Mouse (Mus musculus) embryonic fibroblast, embryonic 13.5 days (primary cell): ENCODE measurements around the gene Hip1. TPM values are rescaled to one million over a fixed set of nuclear protein-coding genes. Genes with fewer than 3 reads are reported as not detected.
A peak's percentile ranks its signal among the peaks of the same experiment; 100 is the strongest.
"Not testable (repeated sequence)": the region's sequence is repeated elsewhere in the genome, so short reads cannot be mapped to it uniquely, and the experiment has no call there.

Experiments
- H3K27ac ChIP-seq: 2 replicates; pipeline ENCODE4 v1.5.1; 2012; ENCODE audit warnings: low read length, control low read depth, inconsistent platforms; ENCODE audit not compliant: insufficient read depth
- H3K4me1 ChIP-seq: 2 replicates; pipeline ENCODE4 v1.6.1; 2011; ENCODE audit warnings: low read length; ENCODE audit not compliant: control insufficient read depth, insufficient read depth
- H3K4me3 ChIP-seq: 2 replicates; pipeline ENCODE4 v1.5.1; 2011; ENCODE audit warnings: mild to moderate bottlenecking, control low read depth, low read length; ENCODE audit not compliant: insufficient read depth
- CTCF ChIP-seq: IDR thresholded peaks from 2 replicates; pipeline ENCODE4 v1.5.1; 2011; ENCODE audit warnings: mild to moderate bottlenecking, control low read depth, low read length, moderate library complexity, borderline replicate concordance; ENCODE audit not compliant: insufficient read depth
- POLR2A ChIP-seq: IDR thresholded peaks from 2 replicates; pipeline ENCODE4 v1.6.1; 2011; ENCODE audit warnings: low read depth, mild to moderate bottlenecking, control low read depth, low read length, moderate library complexity
- polyA plus RNA-seq: library from polyadenylated mRNA; stranded (reverse); fragments of >200 nt; gene quantifications from 2 replicates; pipeline ENCODE4 v1.2.4, GENCODE M21; 2011; ENCODE audit warnings: low read depth; ENCODE audit not compliant: missing spikeins, insufficient read length

Hip1 gene
- polyA plus RNA-seq, 1 experiment = 44.2 TPM

DNA sequence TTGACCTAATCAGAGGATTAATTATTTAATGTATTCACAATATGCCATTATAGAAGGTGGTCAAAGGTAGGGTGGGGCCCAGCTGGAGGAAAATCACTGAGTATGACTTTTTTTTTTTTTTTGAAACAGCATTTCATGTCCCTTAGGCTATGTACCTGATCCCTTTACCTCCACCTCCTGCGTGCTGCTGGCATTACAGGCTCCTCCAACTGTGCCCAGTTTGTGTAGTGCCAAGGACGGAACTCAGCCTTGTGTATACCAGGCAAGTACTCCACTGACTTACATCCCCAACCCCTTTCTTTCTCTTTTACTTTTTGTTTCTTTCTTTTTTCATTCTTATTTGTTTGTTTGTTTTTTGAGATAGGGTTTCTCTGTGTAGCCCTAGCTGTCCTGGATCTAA is 48.4 kb downstream of the Hip1 start:
- Histone ChIP-seq H3K4me1 (no peaks in the 10 kb centered on the region), H3K27ac (no peak overlapping the region), H3K4me3 (no peak overlapping the region)
- TF ChIP-seq CTCF = no peak

DNA sequence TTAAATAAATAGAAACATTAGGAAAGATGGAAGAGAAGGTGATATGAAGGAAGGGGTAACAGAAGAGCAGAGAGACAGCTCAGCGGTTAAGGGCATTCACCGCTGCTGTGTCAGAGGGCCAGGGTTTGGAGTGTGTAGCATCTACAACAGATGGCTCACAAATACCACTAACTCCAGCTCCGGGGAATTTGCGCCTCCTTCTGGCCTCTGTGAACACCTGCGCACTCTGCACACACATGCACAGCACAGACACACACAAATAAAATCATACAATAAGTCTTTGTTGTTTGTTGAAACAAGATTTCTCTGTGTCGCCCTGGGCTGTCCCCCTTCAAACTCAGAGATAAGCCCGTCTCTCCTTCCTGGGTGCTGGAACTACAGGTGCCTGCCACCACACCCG is 49.4 kb downstream of the Hip1 start:
- TF ChIP-seq POLR2A = no peak
- no peak for TF ChIP-seq CTCF
- Histone ChIP-seq H3K4me1 (no peaks in the 10 kb centered on the region), H3K4me3 (no peak overlapping the region), H3K27ac (no peak overlapping the region)

DNA sequence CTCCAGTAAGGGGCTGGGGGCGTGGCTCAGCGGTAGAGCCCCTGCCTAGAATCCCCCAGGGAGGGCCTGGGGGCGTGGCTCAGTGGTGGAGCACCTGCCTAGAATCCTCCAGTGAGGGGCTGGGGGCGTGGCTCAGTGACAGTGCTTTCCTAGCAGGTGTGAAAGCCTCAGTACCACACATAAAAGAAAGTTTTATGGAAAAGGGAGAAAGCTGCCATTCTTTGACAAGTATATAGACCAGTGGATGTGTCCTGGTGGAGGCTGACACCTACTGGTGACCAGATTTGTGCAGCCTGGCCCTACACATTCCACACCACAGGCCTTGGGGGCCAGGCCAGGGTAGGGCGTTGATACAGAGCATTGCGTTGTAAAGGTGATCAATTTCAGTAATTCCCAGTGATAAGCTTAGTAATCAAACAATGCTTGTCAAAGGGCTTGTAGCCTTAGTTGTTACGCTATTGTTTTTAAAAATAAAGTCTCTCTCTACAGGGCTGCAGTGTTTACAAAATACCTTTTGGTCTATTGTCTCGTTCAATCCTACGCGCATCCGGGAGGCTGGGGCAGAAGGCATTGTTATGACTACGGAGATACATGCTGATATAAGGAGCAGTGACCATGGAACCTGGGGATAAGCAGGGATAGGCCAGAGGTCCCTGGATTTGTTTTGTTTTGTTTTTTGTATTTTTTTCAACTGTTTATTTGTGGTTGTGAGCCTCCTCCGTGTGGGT is 50.6 kb downstream of the Hip1 start:
- H3K4me1 ChIP-seq = no peaks in the 10 kb centered on the region
- no peak overlapping the region for H3K27ac ChIP-seq
- TF ChIP-seq CTCF (peak; percentile 53; the same call in 1 of the 2 replicates), POLR2A (no peak)
- no peak overlapping the region for H3K4me3 ChIP-seq

DNA sequence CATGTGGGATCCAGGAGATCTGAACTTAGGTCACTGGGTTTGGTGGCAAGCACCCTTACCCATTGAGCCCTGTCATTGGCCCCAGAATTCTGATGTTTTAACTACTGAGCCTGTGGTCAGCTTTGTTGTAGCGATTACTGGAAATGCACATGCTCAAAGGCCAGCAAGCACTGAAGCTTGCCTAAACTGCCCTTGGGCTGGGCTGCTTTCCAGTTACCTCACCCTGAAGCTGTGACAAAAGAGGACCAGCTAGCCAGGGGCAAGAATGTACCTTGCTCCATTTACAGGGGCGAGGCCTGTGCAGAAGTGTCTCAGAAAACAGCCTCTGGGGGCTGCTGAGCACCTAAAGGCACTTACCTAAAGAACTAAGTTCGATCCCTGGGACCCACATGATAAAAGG is 51.8 kb downstream of the Hip1 start:
- no peak overlapping the region for H3K27ac ChIP-seq
- no peak overlapping the region for H3K4me3 ChIP-seq
- no peaks in the 10 kb centered on the region for H3K4me1 ChIP-seq
- no peak for TF ChIP-seq POLR2A

DNA sequence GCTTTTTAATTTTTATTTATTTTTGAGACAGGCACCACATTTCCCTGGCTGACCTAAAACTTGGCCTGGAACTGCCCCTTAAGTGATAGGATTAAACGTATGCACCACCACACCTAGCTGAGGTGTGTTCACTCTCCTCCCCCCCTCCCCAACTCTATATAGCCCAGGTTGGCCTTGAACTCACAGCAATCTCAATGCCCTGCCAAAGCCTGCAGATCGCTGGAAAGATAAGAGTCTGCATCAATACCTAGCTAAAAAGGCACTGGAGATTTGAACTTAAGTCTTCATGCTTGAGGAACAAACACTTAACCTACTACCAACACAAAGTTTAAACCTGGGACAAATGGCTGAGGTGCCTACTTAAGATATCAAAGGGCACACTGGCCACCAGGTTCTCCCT is 52.8 kb downstream of the Hip1 start:
- no peak overlapping the region for H3K27ac ChIP-seq
- no peak overlapping the region for H3K4me3 ChIP-seq
- TF ChIP-seq POLR2A = no peak
- TF ChIP-seq CTCF = no peak
- H3K4me1 ChIP-seq = no peaks in the 10 kb centered on the region

- no peak for TF ChIP-seq CTCF
- no peak for TF ChIP-seq POLR2A
- H3K4me3 ChIP-seq = peak overlapping the region; percentile 64
- H3K27ac ChIP-seq = no peak overlapping the region
- H3K4me1 ChIP-seq = no peaks in the 10 kb centered on the region
Observed at GRCm38 (mm10) chr5:135489695-135490294, 55.1 kb downstream of the Hip1 start.

GRCm38 (mm10) chr5:135488881-135489694 is 55.8 kb downstream of the Hip1 start:
- no peaks in the 10 kb centered on the region for H3K4me1 ChIP-seq
- peak overlapping the region; percentile 64 for H3K4me3 ChIP-seq
- no peak overlapping the region for H3K27ac ChIP-seq
- TF ChIP-seq POLR2A (no peak), CTCF (no peak)

DNA sequence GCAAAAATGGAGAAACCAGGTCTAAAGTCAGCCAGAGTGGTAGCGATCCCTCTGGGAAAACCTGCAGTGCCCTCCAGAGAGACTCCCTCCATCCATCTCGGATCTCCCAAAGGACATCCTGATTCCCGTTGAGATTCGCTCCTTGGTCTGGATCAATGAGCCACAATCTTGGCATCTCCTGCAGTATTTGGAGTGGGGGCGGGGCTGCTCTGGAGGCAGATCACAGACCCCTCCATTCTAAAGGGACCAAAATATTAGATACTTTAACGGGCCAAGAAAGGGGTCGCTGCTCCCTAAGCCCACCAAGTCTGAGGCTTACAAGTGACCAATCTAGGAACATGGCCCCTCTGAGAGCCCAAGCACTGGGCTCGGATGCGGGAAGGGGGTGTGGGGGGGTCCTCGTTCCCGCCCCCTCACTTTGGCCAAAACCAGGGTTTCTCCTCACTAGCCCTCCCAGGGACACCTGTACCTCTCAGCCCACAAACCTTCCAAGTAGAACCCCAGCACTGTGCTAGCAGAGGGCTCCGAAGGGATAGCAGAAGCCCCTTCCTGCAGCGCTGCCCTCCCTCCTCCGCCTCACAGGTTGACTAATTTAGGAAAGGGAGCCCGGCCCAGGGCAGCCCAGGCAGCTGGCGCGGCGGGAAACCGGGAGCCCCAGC is 56.6 kb downstream of the Hip1 start:
- Histone ChIP-seq H3K4me1 (no peaks in the 10 kb centered on the region), H3K27ac (no peak overlapping the region), H3K4me3 (peak overlapping the region; percentile 64)
- TF ChIP-seq POLR2A (no peak), CTCF (no peak)

DNA sequence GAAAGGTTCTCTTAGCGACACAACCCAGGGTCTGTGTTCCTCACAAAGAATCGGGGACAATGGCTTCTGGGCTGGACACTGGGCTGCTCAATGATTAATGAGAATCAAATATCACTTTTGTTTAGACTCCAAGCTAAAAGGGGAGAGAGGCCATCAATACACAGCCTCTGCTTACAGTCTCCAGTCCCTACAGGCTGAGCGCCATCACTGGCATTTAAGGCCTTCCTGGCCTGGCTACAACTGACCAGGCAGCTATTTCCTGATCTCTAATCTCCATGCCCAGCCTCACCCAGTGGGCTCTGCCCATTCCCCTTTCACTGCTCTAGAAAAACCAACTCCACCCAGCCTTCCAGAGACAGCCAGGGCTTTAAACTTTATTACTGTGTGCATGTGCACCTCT is 59.6 kb downstream of the Hip1 start:
- no peak overlapping the region for H3K4me3 ChIP-seq
- no peak overlapping the region for H3K27ac ChIP-seq
- H3K4me1 ChIP-seq = no peaks in the 10 kb centered on the region
- TF ChIP-seq CTCF (no peak), POLR2A (no peak)

DNA sequence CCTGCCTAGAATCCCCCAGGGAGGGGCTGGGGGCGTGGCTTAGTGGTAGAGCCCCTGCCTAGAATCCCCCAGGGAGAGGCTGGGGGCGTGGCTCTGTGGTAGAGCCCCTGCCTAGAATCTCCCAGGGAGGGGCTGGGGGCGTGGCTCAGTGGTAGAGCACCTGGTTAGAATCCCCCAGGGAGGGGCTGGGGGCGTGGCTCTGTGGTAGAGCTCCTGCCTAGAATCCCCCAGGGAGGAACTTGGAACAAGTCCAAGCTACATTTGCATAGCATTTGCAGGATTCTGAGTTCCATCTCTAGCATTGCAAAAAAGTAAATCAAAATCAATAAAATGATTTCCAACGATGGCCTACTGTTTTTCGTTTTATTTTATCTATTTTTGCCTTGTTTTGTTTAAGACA is 61.1 kb downstream of the Hip1 start:
- not testable (repeated sequence) for H3K27ac ChIP-seq, H3K4me3 ChIP-seq, H3K4me1 ChIP-seq
